Mouse (Mus musculus): Measurements from ENCODE around the gene Ccndbp1.
"Not testable (repeated sequence)": the region's sequence is repeated elsewhere in the genome, so short reads cannot be mapped to it uniquely, and the experiment has no call there.

The Ccndbp1 gene

GRCm38 (mm10) chr2:121004018-121004811, 4.0 kb upstream of the Ccndbp1 start:
- DNase-seq: no peak

- no peak for DNase-seq
Measured at GRCm38 (mm10) chr2:121006986-121007385, 1.2 kb upstream of the Ccndbp1 start.

DNA sequence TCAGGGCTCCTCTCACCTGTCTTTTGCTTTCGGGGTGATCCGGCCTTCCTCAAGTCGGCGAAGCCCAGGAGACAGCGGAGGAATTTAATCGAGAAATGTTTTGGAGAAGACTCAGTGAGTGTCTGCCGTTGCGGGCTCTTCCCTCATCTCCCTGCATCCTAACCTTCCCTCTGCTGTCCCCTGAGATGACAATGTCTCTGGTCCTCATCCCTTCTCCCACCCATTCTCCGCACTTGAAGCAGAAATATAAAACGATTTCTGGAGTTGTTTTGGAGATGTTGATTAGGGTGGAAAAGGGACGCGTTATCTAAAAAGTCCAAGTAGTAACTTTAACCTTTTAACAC, 433 bp downstream of the Ccndbp1 start:
- DNase-seq: no peak

DNA sequence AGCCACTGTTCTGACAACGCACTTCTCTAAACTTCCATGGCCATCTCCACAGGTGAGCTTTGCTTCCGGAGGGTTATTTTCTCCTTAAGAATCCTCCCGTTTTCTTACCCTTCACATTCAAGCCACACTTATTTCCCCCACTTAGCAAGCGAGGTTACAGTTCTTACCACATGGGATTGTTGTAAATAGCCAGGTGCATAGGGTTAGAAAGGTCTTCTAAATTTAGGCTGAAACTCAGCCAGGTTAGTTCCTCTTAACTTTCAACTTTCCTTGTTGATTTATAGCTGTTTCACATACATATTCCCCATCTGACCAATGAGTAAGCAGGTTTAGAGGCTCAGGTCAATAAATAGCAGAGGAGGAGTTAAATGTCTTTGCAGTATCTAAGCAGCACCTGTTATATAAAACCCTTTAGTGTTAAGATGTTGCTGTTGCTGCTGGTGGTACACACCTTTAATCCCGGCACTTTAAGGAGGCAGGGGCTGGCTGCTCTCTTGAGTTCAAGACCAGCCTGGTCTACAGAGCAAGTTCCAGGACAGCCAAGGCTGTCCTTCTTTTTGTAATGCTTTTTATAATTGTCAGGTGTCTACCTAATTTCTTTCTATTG, 971 bp downstream of the Ccndbp1 start:
- DNase-seq: no peak

DNA sequence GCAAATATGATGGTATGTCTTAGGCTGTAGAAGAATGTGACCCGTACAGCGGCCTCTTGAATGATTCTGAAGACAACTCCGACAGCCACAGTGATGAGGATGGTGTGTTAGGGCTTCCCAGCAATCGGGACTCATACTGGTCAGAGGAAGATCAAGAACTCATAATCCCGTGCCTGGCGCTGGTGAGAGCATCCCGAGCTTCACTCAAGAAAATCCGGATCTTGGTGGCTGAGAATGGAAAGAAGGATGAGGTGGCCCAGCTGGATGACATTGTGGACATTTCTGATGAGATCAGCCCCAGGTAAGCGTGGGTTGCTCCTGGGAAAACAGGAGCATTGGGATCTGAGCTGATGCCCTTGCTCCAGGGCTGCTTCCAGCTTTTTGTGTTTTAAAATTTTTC, 4.5 kb downstream of the Ccndbp1 start:
- DNase-seq: no peak

DNA sequence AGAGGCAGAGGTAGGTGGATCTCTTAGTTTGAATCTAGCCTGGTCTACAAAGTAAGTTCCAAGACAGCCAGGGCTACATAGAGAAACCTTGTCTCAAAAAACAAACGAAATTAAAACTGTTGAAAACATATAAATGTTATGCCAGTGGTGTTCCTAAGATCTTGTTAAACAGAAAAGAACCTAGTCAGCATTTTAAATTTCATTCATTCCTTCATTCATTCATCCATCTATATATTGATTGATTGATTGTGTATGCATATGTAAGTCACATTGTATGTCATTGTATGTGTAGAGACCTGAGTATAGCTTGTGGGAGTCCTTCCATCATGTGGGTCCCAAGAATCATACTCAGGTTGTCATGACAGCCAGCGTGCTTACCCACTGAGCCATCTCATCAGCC, 7.3 kb downstream of the Ccndbp1 start:
- DNase-seq: no peak

DNA sequence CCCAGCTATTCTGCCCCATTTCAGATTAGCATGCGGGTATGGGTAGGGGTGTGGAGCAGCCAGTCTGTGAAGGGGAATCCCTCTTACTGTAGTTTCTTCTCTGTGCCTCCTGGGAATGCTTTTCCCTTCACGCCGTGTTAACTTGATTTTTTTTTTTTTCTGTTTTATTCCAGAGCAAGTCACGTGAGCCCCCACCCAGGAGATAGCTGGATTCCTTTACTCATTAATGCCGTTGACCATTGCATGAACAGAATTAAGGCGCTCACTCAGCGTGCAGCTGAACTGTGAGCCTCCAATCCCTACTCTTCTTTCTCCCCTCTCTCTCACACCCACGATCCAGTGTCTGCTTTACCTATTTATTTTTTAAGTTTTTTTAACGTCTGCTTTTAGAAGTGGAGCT, 8.0 kb downstream of the Ccndbp1 start:
- DNase-seq: no peak

- DNase-seq: no peak
Measured at GRCm38 (mm10) chr2:121017151-121017550, 8.9 kb downstream of the Ccndbp1 start.

GRCm38 (mm10) chr2:121022918-121023317, 14.7 kb downstream of the Ccndbp1 start:
- DNase-seq: no peak

DNA sequence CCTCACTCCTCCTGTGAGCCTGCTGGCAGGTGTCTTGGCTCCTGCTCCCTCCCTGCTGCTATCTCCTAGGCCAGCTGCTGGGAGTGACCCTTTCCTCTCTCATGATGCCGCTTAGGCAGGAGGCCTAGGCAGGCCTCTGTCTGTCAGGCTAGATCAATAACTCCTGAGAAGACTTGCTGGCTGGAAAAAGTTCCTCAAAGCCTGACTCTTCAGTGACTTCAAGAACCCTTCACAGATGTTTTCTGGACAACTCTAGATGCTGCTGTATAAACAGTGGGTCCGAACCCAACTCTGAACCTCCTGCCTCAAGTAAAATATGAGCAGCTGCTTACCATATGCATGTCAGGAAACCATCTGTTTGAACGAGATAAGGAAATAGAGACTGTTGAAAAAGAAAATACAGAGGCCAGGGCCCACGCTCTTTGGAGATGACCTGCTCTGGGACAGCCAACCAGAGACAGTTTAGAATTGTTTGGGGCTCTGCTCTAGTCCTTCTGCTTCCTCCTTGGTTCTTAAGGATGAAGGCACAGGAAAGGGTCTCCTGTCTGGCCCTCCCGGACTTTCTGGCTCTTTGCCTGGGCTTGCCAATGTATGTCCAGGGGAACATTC, 28.6 kb downstream of the Ccndbp1 start, which contains the start of gene Epb42:
Gene Epb42 (minus strand): TSS at position 340 of the 609 bp plus-strand sequence.
- DNase-seq: no peak

GRCm38 (mm10) chr2:121038851-121039250, 30.6 kb downstream of the Ccndbp1 start:
- DNase-seq: not testable (repeated sequence)

DNA sequence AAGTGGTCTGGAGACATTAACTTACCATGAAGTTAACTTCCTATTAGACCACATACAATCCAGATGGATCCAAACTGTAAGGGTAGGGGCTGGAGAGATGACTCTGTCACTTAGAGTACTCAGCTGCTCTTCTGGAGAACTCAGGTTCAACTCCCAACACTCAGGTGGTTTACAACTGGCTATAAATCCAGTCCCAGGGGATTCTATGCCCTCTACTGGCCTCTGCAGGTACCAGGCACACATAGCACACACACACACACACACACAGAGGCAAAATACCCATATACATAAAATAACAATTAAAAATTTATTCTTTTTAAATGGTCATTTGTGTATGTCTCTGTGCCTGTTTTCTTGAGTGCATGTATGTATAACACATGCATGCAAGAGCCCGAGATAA, 31.2 kb downstream of the Ccndbp1 start:
- no peak for DNase-seq

- DNase-seq: peak; percentile 41
Measured at GRCm38 (mm10) chr2:121041098-121041497, 32.9 kb downstream of the Ccndbp1 start.

- DNase-seq: no peak
Measured at GRCm38 (mm10) chr2:121045653-121046052, 37.5 kb downstream of the Ccndbp1 start.

GRCm38 (mm10) chr2:121052176-121052575, 44.0 kb downstream of the Ccndbp1 start:
- no peak for DNase-seq

DNA sequence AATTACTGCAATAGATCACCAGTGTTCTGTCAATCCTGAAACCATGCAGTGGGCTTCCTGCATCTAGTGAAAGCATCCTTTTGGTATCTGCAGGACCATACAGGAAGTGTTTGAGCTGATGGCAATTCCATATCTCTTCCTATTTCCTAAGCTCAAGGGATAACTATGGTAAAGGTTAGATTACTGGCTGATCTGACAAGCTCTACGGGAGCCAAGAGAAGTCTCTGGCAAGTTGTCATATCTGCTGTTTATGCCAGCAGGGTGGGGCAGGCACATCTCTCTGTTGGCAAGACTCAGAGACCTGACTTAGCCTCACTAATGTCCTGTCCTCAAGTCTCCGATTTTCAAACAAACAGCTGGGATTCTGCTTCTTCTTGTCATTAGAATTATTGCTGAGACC, 45.9 kb downstream of the Ccndbp1 start:
- DNase-seq: no peak

DNA sequence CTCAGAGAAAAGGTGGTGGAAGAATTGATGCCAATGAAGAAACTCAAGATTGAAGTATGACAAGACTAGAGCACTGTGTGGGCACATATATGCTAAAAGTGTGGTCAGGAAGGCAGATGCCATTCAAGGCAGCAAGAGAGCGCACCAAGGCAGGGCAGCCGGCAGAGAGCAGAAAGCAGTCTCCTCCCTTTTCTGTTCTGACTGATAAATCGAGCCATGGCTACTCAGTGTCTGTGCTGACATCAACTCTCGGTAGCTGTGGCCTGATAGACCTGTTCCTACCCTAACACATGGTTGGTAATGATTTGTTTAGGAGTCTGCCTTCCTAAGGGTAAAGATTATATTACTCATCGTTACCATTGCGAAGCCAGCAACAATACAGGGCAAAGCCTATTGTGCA, 47.7 kb downstream of the Ccndbp1 start:
- DNase-seq: no peak

DNA sequence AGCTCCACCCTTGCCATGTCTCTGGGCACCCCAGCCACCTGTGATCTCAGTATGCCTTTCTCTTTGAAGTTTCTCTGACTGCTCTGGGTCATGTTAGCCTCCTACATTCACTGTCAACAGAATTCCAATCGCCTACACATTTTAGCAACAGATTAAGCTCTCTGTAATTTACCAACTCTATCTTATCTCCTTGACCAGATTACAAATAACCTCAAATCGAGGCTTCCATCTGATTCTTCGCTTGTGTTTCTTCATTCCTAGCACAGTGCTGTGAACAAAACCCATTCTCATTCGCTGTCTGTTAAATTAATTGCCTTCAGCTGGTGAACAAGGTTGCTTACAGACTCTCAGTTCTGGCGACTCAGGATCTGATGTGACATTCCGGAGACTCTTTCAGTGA, 49.8 kb downstream of the Ccndbp1 start:
- no peak for DNase-seq

DNA sequence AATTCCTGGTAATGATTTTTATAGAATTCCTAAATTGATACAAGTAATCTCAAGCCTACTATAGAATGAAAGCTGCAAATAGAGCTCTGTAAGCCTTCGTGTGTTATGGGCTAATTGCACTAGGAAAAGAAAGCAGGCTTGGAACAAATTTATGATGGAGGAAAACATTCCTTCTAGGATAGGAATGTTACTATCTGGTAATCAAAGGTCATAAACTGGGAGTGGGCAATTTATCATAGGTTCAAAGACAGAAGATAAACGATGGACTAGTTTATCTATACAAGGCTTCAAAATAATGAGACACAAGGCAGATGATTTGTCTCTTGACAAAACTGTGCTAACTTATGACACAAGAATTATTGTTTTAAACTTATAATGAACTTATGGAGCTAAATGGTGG, 53.1 kb downstream of the Ccndbp1 start:
- DNase-seq: no peak

All from embryo, embryonic 11 days (tissue).